Mouse (Mus musculus) bone marrow macrophage, adult 2 months (primary cell): ENCODE results near the gene Gdf3. TPM values are rescaled to one million over a fixed set of nuclear protein-coding genes. Genes with fewer than 3 reads are reported as not detected.
"Not testable (repeated sequence)": the region's sequence is repeated elsewhere in the genome, so short reads cannot be mapped to it uniquely, and the experiment has no call there.

ENCODE experiments used
- H3K27ac ChIP-seq: 2 replicates; pipeline ENCODE4 v1.5.1; 2012; ENCODE audit warnings: low read depth, low read length; ENCODE audit not compliant: insufficient read depth
- H3K4me1 ChIP-seq: 2 replicates; pipeline ENCODE4 v1.6.1; 2012; ENCODE audit warnings: low read length; ENCODE audit not compliant: control insufficient read depth, insufficient read depth
- H3K4me3 ChIP-seq: 2 replicates; pipeline ENCODE4 v1.5.1; 2012; ENCODE audit warnings: mild to moderate bottlenecking, low read length, moderate library complexity; ENCODE audit not compliant: insufficient read depth
- CTCF ChIP-seq: IDR thresholded peaks from 2 replicates; pipeline ENCODE4 v1.5.1; 2012; ENCODE audit warnings: low read depth, mild to moderate bottlenecking, low read length, moderate library complexity
- POLR2A ChIP-seq: IDR thresholded peaks from 2 replicates; pipeline ENCODE4 v1.6.1; 2012; ENCODE audit warnings: mild to moderate bottlenecking, low read depth, low read length, borderline replicate concordance
- polyA plus RNA-seq: library from polyadenylated mRNA; stranded (reverse); fragments of >200 nt; gene quantifications from 2 replicates; pipeline ENCODE4 v1.2.4, GENCODE M21; 2012; ENCODE audit not compliant: missing spikeins, insufficient read depth, insufficient read length

The Gdf3 gene
- 30.2 and 32.0 TPM in 2 replicates for polyA plus RNA-seq

- H3K4me1 ChIP-seq = peaks cover 7% of the 10 kb centered on the region
- H3K4me3 ChIP-seq = no peak within 1 kb of the TSS
- no peak within 1 kb of the TSS for H3K27ac ChIP-seq
- TF ChIP-seq CTCF = no peak
- no peak for TF ChIP-seq POLR2A
Observed at GRCm38 (mm10) chr6:122609771-122610170, at the start of gene Gdf3. Gene Gdf3, minus strand, starts transcription at chr6:122610087.

GRCm38 (mm10) chr6:122659567-122659966 is 49.7 kb upstream of the Gdf3 start:
- peak overlapping the region; percentile 95 for H3K27ac ChIP-seq
- peaks cover 45% of the 10 kb centered on the region for H3K4me1 ChIP-seq
- TF ChIP-seq CTCF = no peak
- no peak for TF ChIP-seq POLR2A
- no peak overlapping the region for H3K4me3 ChIP-seq

- H3K4me1 ChIP-seq = peaks cover 58% of the 10 kb centered on the region
- no peak overlapping the region for H3K4me3 ChIP-seq
- no peak for TF ChIP-seq POLR2A
- no peak for TF ChIP-seq CTCF
- H3K27ac ChIP-seq = peak overlapping the region; percentile 100
Observed at GRCm38 (mm10) chr6:122657630-122658029, 47.7 kb upstream of the Gdf3 start.

GRCm38 (mm10) chr6:122654301-122654700 is 44.4 kb upstream of the Gdf3 start:
- Histone ChIP-seq H3K4me1 (peaks cover 64% of the 10 kb centered on the region), H3K4me3 (no peak overlapping the region), H3K27ac (peak overlapping the region; percentile 100)
- no peak for TF ChIP-seq POLR2A
- TF ChIP-seq CTCF = no peak

- TF ChIP-seq CTCF (no peak), POLR2A (no peak)
- Histone ChIP-seq H3K4me3 (no peak overlapping the region), H3K4me1 (peaks cover 42% of the 10 kb centered on the region), H3K27ac (peak overlapping the region; percentile 100)
Observed at GRCm38 (mm10) chr6:122650398-122650980, 40.6 kb upstream of the Gdf3 start.

GRCm38 (mm10) chr6:122649903-122650302 is 40.0 kb upstream of the Gdf3 start:
- Histone ChIP-seq H3K27ac (peak overlapping the region; percentile 28), H3K4me1 (peaks cover 37% of the 10 kb centered on the region), H3K4me3 (no peak overlapping the region)
- TF ChIP-seq POLR2A = no peak
- TF ChIP-seq CTCF = 0 out of 2 replicates have a peak, but pooled peaks have one; percentile 23

GRCm38 (mm10) chr6:122644196-122644595 is 34.3 kb upstream of the Gdf3 start:
- H3K4me3 ChIP-seq, H3K4me1 ChIP-seq, H3K27ac ChIP-seq: not testable (repeated sequence)

- not testable (repeated sequence) for H3K4me3 ChIP-seq, H3K27ac ChIP-seq
- peaks cover 39% of the 10 kb centered on the region for H3K4me1 ChIP-seq
Observed at GRCm38 (mm10) chr6:122637566-122637965, 27.7 kb upstream of the Gdf3 start.

GRCm38 (mm10) chr6:122636666-122637065 is 26.8 kb upstream of the Gdf3 start:
- H3K27ac ChIP-seq = peak overlapping the region; percentile 96

GRCm38 (mm10) chr6:122635315-122635714 is 25.4 kb upstream of the Gdf3 start:
- H3K4me3 ChIP-seq = no peak overlapping the region
- TF ChIP-seq CTCF (no peak), POLR2A (no peak)
- H3K4me1 ChIP-seq = peaks cover 49% of the 10 kb centered on the region
- H3K27ac ChIP-seq = peak overlapping the region; percentile 96

More at GRCm38 (mm10) chr6:122636666-122637065, 26.8 kb upstream of the Gdf3 start:
- Histone ChIP-seq H3K4me3 (no peak overlapping the region), H3K4me1 (peaks cover 48% of the 10 kb centered on the region)
- TF ChIP-seq POLR2A (no peak), CTCF (peak; percentile 30; the same call in 1 of the 2 replicates)

- H3K4me3 ChIP-seq = no peak overlapping the region
- TF ChIP-seq POLR2A (no peak), CTCF (peak; percentile 54)
- H3K27ac ChIP-seq = peak overlapping the region; percentile 58
- H3K4me1 ChIP-seq = peaks cover 44% of the 10 kb centered on the region
Observed at GRCm38 (mm10) chr6:122633411-122633810, 23.5 kb upstream of the Gdf3 start.
